Mouse (Mus musculus): ENCODE results near the gene Wdr5b. TPM values are rescaled to one million over a fixed set of nuclear protein-coding genes. Genes with fewer than 3 reads are reported as not detected.
"Not testable (repeated sequence)": the region's sequence is repeated elsewhere in the genome, so short reads cannot be mapped to it uniquely, and the experiment has no call there.

Gene Wdr5b
- polyA plus RNA-seq, 1 experiment from 2014 or later, result 11.9 TPM

DNA sequence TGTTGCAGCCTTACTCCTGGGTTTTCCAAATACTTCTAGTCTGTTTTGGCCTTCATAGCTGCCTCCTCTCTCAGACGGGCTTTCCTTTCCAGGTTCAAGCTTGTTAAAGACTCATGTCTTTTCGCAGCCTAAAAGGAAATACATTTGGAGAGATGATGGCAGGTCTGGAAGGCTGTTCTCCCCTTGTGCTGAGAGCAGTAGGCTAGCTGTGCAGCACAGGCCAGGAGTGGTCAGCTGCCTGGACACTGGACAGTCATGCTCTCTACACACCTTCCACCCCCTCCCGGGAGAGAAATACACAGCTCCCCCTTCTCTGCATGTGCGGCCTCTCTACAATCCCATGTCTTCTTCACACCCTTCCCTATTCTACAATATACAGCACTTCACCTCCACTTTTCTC is 3.0 kb downstream of the Wdr5b start:
- no peak overlapping the region for H3K4me2 ChIP-seq (ENCODE audit: low read length)
- H3K36me3 ChIP-seq (ENCODE audit: control insufficient read depth, insufficient read depth, low read length), result peaks cover 18% of the 10 kb centered on the region
- no peak for ATAC-seq
- WGBS, result 89% methylated on average over 4 of the region's 4 CpGs
- H3K27me3 ChIP-seq (replicated peaks; ENCODE audit: control insufficient read depth, insufficient read depth, low read length), result no peaks in the 10 kb centered on the region
- no peak overlapping the region for H3K9ac ChIP-seq (ENCODE audit: low read depth, low read length)
- H3K4me3 ChIP-seq (ENCODE audit: low read length), result no peak overlapping the region
- no peak overlapping the region for H3K27ac ChIP-seq (ENCODE audit: low read depth, low read length)
- H3K9me3 ChIP-seq (ENCODE audit: control insufficient read depth, low read length), result no peaks in the 10 kb centered on the region
- H3K4me1 ChIP-seq (ENCODE audit: control insufficient read depth, insufficient read depth, low read depth, low read length), result peaks cover 10% of the 10 kb centered on the region

- Histone ChIP-seq H3K27me3 (replicated peaks; ENCODE audit: control insufficient read depth, insufficient read depth, low read length) (no peaks in the 10 kb centered on the region), H3K9me3 (ENCODE audit: control insufficient read depth, low read length) (no peaks in the 10 kb centered on the region), H3K9ac (ENCODE audit: low read depth, low read length) (no peak overlapping the region), H3K4me3 (ENCODE audit: low read length) (no peak overlapping the region), H3K4me2 (ENCODE audit: low read length) (no peak overlapping the region), H3K36me3 (ENCODE audit: control insufficient read depth, insufficient read depth, low read length) (peaks cover 23% of the 10 kb centered on the region), H3K27ac (ENCODE audit: low read depth, low read length) (no peak overlapping the region), H3K4me1 (ENCODE audit: control insufficient read depth, insufficient read depth, low read depth, low read length) (peaks cover 1% of the 10 kb centered on the region)
- no peak for ATAC-seq
- WGBS, result 98% methylated on average over 4 of the region's 4 CpGs
Measured at GRCm38 (mm10) chr16:36047538-36047937, 6.5 kb downstream of the Wdr5b start.

DNA sequence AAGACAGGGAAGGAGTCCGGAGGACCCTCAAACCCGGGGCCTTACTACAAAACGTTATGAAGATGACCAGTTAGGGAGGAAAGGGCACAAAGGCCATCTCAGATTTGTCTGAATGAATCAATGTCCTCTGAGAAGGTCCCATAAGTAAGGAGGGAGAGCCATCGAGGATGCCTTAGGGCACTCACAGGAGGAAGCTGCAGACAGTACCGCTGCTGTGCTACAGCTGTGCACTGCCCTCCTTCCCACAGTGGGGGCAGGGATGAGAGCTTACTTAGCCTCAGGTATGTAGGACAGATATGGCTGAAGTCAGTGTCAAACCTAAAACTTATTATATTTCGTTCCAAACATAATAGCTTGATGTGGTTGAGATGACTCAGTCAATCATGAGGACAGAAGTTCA is 10.5 kb downstream of the Wdr5b start:
- Histone ChIP-seq H3K4me1 (ENCODE audit: control insufficient read depth, insufficient read depth, low read depth, low read length) (no peaks in the 10 kb centered on the region), H3K4me3 (ENCODE audit: low read length) (no peak overlapping the region), H3K36me3 (ENCODE audit: control insufficient read depth, insufficient read depth, low read length) (peaks cover 17% of the 10 kb centered on the region), H3K27ac (ENCODE audit: low read depth, low read length) (no peak overlapping the region), H3K4me2 (ENCODE audit: low read length) (no peak overlapping the region), H3K27me3 (replicated peaks; ENCODE audit: control insufficient read depth, insufficient read depth, low read length) (no peaks in the 10 kb centered on the region), H3K9ac (ENCODE audit: low read depth, low read length) (no peak overlapping the region), H3K9me3 (ENCODE audit: control insufficient read depth, low read length) (no peaks in the 10 kb centered on the region)
- 94% methylated on average over 6 of the region's 6 CpGs for WGBS
- ATAC-seq, result no peak

- Histone ChIP-seq H3K27me3 (replicated peaks; ENCODE audit: control insufficient read depth, insufficient read depth, low read length) (no peaks in the 10 kb centered on the region), H3K27ac (ENCODE audit: low read depth, low read length) (no peak overlapping the region), H3K36me3 (ENCODE audit: control insufficient read depth, insufficient read depth, low read length) (peaks cover 5% of the 10 kb centered on the region; the same call in 1 of the 2 replicates), H3K4me3 (ENCODE audit: low read length) (no peak overlapping the region), H3K9me3 (ENCODE audit: control insufficient read depth, low read length) (no peaks in the 10 kb centered on the region), H3K4me2 (ENCODE audit: low read length) (no peak overlapping the region), H3K4me1 (ENCODE audit: control insufficient read depth, insufficient read depth, low read depth, low read length) (no peaks in the 10 kb centered on the region), H3K9ac (ENCODE audit: low read depth, low read length) (no peak overlapping the region)
- ATAC-seq, result no peak
- 86% methylated on average over 6 of the region's 6 CpGs for WGBS
Measured at GRCm38 (mm10) chr16:36053524-36054275, 12.7 kb downstream of the Wdr5b start.

GRCm38 (mm10) chr16:36054920-36055319 is 13.9 kb downstream of the Wdr5b start:
- peaks cover 4% of the 10 kb centered on the region; the same call in 1 of the 2 replicates for H3K36me3 ChIP-seq (ENCODE audit: control insufficient read depth, insufficient read depth, low read length)
- no peak overlapping the region for H3K9ac ChIP-seq (ENCODE audit: low read depth, low read length)
- no peaks in the 10 kb centered on the region for H3K27me3 ChIP-seq (replicated peaks; ENCODE audit: control insufficient read depth, insufficient read depth, low read length)
- H3K4me2 ChIP-seq (ENCODE audit: low read length), result no peak overlapping the region
- H3K27ac ChIP-seq (ENCODE audit: low read depth, low read length), result no peak overlapping the region
- no peaks in the 10 kb centered on the region for H3K9me3 ChIP-seq (ENCODE audit: control insufficient read depth, low read length)
- no peak overlapping the region for H3K4me3 ChIP-seq (ENCODE audit: low read length)
- WGBS, result 92% methylated on average over 8 of the region's 8 CpGs
- no peaks in the 10 kb centered on the region for H3K4me1 ChIP-seq (ENCODE audit: control insufficient read depth, insufficient read depth, low read depth, low read length)
- ATAC-seq, result no peak

GRCm38 (mm10) chr16:36056416-36056815 is 15.4 kb downstream of the Wdr5b start:
- Histone ChIP-seq H3K4me2 (ENCODE audit: low read length) (no peak overlapping the region), H3K27ac (ENCODE audit: low read depth, low read length) (no peak overlapping the region), H3K36me3 (ENCODE audit: control insufficient read depth, insufficient read depth, low read length) (0 out of 2 replicates have a peak, but pooled peaks cover 3% of the 10 kb centered on the region), H3K9ac (ENCODE audit: low read depth, low read length) (no peak overlapping the region), H3K4me1 (ENCODE audit: control insufficient read depth, insufficient read depth, low read depth, low read length) (no peaks in the 10 kb centered on the region), H3K27me3 (replicated peaks; ENCODE audit: control insufficient read depth, insufficient read depth, low read length) (no peaks in the 10 kb centered on the region), H3K4me3 (ENCODE audit: low read length) (no peak overlapping the region), H3K9me3 (ENCODE audit: control insufficient read depth, low read length) (no peaks in the 10 kb centered on the region)
- no peak for ATAC-seq
- WGBS, result 87% methylated on average over 11 of the region's 11 CpGs

DNA sequence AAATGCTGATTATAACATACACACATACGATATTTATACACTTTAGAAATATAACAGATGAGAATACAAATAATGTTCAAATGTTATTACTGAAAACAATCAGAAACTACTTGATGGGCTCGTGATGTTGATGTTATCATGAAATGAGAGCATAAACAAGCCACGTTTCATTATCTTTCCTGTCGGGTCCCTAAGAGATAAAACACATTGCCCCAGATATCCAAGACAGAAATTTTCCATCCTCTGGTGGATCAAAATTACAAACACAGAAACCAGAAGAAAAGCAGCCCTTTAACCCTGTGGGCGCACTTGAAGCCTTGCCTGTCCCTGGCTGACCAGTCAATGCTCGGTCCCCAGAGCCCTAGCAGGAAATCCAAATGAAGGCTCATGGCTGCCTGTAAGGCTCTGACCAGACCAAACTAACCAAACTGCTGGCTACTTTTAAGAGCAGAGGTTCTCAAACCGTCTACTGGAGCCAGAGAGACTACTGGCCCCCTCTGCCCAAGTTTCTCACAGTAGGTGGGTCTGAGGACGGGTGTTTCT is 17.0 kb downstream of the Wdr5b start:
- Histone ChIP-seq H3K9me3 (ENCODE audit: control insufficient read depth, low read length) (no peaks in the 10 kb centered on the region), H3K27me3 (replicated peaks; ENCODE audit: control insufficient read depth, insufficient read depth, low read length) (no peaks in the 10 kb centered on the region), H3K4me3 (ENCODE audit: low read length) (no peak overlapping the region), H3K4me2 (ENCODE audit: low read length) (no peak overlapping the region), H3K9ac (ENCODE audit: low read depth, low read length) (no peak overlapping the region), H3K36me3 (ENCODE audit: control insufficient read depth, insufficient read depth, low read length) (no peaks in the 10 kb centered on the region), H3K27ac (ENCODE audit: low read depth, low read length) (no peak overlapping the region), H3K4me1 (ENCODE audit: control insufficient read depth, insufficient read depth, low read depth, low read length) (no peaks in the 10 kb centered on the region)
- 86% methylated on average over 8 of the region's 8 CpGs for WGBS
- no peak for ATAC-seq

GRCm38 (mm10) chr16:36062534-36062933 is 21.5 kb downstream of the Wdr5b start:
- not testable (repeated sequence) for H3K4me3 ChIP-seq (ENCODE audit: low read length); H3K36me3 ChIP-seq (ENCODE audit: control insufficient read depth, insufficient read depth, low read length); H3K4me1 ChIP-seq (ENCODE audit: control insufficient read depth, insufficient read depth, low read depth, low read length); H3K4me2 ChIP-seq (ENCODE audit: low read length); H3K27ac ChIP-seq (ENCODE audit: low read depth, low read length); H3K9ac ChIP-seq (ENCODE audit: low read depth, low read length); ATAC-seq; H3K9me3 ChIP-seq (ENCODE audit: control insufficient read depth, low read length); H3K27me3 ChIP-seq (replicated peaks; ENCODE audit: control insufficient read depth, insufficient read depth, low read length)
- WGBS, result 78% methylated on average over 1 of the region's 1 CpGs

DNA sequence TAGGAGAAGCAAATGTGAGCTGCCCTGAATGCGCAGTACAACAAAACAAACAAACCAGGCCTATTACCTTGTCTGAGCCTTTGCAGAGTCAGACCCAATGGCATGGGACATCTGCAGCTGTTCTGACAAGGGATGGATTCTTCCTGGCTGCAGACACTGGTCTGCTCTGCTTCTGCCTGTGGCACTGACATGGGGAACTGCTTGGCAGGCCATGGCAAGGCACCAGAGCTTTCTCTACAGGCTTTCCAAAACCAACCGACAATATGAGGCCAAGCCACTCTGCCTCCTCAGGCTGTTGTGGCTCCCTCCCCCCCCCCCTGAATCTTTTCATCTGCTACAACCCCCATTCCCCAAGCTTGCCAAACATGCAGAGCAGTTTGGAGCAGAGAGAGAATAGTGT is 22.3 kb downstream of the Wdr5b start:
- Histone ChIP-seq H3K4me1 (ENCODE audit: control insufficient read depth, insufficient read depth, low read depth, low read length) (peaks cover 1% of the 10 kb centered on the region; the same call in 1 of the 2 replicates), H3K4me2 (ENCODE audit: low read length) (no peak overlapping the region), H3K36me3 (ENCODE audit: control insufficient read depth, insufficient read depth, low read length) (no peaks in the 10 kb centered on the region), H3K4me3 (ENCODE audit: low read length) (no peak overlapping the region), H3K27ac (ENCODE audit: low read depth, low read length) (no peak overlapping the region), H3K9ac (ENCODE audit: low read depth, low read length) (no peak overlapping the region), H3K9me3 (ENCODE audit: control insufficient read depth, low read length) (no peaks in the 10 kb centered on the region), H3K27me3 (replicated peaks; ENCODE audit: control insufficient read depth, insufficient read depth, low read length) (no peaks in the 10 kb centered on the region)
- WGBS, result 70% methylated on average over 2 of the region's 2 CpGs
- ATAC-seq, result peak; percentile 72; the same call in 1 of the 2 replicates

All from hindbrain, embryonic 16.5 days (tissue).